In the genomic region with DNA sequence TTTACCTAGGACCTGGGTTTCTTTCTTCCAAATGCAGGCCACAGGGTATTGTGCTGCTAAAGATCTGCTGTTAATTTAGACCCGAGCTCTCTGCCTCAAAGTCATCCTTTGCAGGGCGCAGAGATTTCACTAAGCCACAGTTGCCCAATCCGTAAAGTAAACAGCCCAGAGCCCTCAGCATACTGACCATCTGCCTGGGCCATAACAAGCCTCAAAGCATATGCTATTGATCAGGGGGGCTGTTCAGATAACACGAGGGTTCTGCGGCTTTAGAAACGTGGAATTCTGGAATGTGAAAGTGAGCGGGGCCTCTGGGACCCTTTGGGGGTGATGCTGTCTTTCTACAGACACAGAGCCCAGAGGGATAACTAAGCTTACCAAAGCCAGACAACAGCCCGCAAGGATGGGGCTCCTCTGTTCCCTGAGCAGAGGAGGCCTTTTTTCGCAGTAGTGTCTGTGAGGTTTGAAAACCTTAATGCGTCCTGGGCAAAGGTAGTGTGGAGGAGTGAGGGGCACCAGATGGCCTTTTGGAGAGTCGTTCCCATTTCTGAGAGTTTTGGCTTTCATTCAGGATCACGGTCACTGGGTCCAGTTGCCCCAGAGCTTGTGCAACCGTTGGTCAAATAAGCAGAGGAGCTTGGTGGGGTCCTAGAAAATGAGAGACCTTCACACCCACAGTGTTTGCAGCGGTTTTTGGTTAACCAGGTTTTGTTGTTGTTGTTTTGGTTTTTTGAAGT, we compare ENCODE assay signal across 8 mouse cellular contexts.
DNase-seq lines count a peak whose midpoint lies in the region; ATAC-seq lines count a peak whose summit lies in the region.

No protein-coding gene starts in this region.

- peak overlapping the region; percentile 89 for H3K9ac ChIP-seq in heart, embryonic 11.5 days (ENCODE audit: low read depth, low read length)
- H3K9ac ChIP-seq in hindbrain, embryonic 11.5 days (ENCODE audit: low read depth, low read length) = peak overlapping the region; percentile 49
- peak overlapping the region; percentile 76 for H3K9ac ChIP-seq in midbrain, embryonic 12.5 days (replicated peaks)

- peak overlapping the region; percentile 54 for H3K4me3 ChIP-seq in heart, embryonic 11.5 days (ENCODE audit: low read depth, low read length)
- H3K4me3 ChIP-seq in hindbrain, embryonic 11.5 days (ENCODE audit: low read depth, low read length) = peak overlapping the region; percentile 50
- H3K4me3 ChIP-seq in midbrain, embryonic 12.5 days = peak overlapping the region; percentile 61

- no peak for DNase-seq in heart, postnatal 25 days (ENCODE audit: low spot score)
- peak; percentile 49 for DNase-seq in cerebellum, adult 9-11 months
- no peak for DNase-seq in hindbrain, embryonic 11.5 days (ENCODE audit: low spot score)
- no peak for DNase-seq in right cerebral cortex, postnatal 36 days (ENCODE audit: low spot score in 2 of 2)
- no peak for DNase-seq in adrenal gland, postnatal 25 days

- 11% methylated on average over 14 of the region's 14 CpGs for WGBS in heart, embryonic 11.5 days (ENCODE audit: insufficient replicate concordance)
- 9% methylated on average over 14 of the region's 14 CpGs for WGBS in hindbrain, embryonic 11.5 days
- 11% methylated on average over 14 of the region's 14 CpGs for WGBS in midbrain, embryonic 12.5 days

- H3K9me3 ChIP-seq in heart, embryonic 11.5 days (replicated peaks; ENCODE audit: control insufficient read depth, low read length) = no peaks in the 10 kb centered on the region
- H3K9me3 ChIP-seq in hindbrain, embryonic 11.5 days (ENCODE audit: control insufficient read depth, low read length) = no peaks in the 10 kb centered on the region
- no peaks in the 10 kb centered on the region for H3K9me3 ChIP-seq in midbrain, embryonic 12.5 days

- H3K27ac ChIP-seq in heart, embryonic 11.5 days (ENCODE audit: low read depth, low read length) = peak overlapping the region; percentile 91
- H3K27ac ChIP-seq in hindbrain, embryonic 11.5 days (ENCODE audit: low read depth, low read length) = peak overlapping the region; percentile 4; the same call in 1 of the 2 replicates
- H3K27ac ChIP-seq in midbrain, embryonic 12.5 days (replicated peaks) = peak overlapping the region; percentile 77

- ATAC-seq in heart, embryonic 11.5 days (replicated peaks; ENCODE audit: insufficient number of reproducible peaks, low FRiP score, low TSS enrichment) = no peak
- no peak for ATAC-seq in hindbrain, embryonic 11.5 days (ENCODE audit: low FRiP score)
- peak; percentile 48 for ATAC-seq in midbrain, embryonic 12.5 days (ENCODE audit: low FRiP score, low read depth)
- no peak for ATAC-seq in megakaryocyte progenitor cell, adult 5-6 weeks (replicated peaks; ENCODE audit: poor library complexity)

- H3K27me3 ChIP-seq in heart, embryonic 11.5 days (ENCODE audit: control insufficient read depth, insufficient read depth, low read length) = no peaks in the 10 kb centered on the region
- H3K27me3 ChIP-seq in hindbrain, embryonic 11.5 days (ENCODE audit: control insufficient read depth, insufficient read depth, low read length) = no peaks in the 10 kb centered on the region
- H3K27me3 ChIP-seq in midbrain, embryonic 12.5 days = no peaks in the 10 kb centered on the region

- peaks cover 57% of the 10 kb centered on the region for H3K4me1 ChIP-seq in heart, embryonic 11.5 days (ENCODE audit: control insufficient read depth, insufficient read depth, low read length)
- peaks cover 13% of the 10 kb centered on the region for H3K4me1 ChIP-seq in hindbrain, embryonic 11.5 days (replicated peaks; ENCODE audit: control insufficient read depth, insufficient read depth, low read length)
- peaks cover 36% of the 10 kb centered on the region for H3K4me1 ChIP-seq in midbrain, embryonic 12.5 days

- H3K4me2 ChIP-seq in heart, embryonic 11.5 days = peak overlapping the region; percentile 78
- peak overlapping the region; percentile 59 for H3K4me2 ChIP-seq in hindbrain, embryonic 11.5 days (replicated peaks; ENCODE audit: low read depth, low read length)
- H3K4me2 ChIP-seq in midbrain, embryonic 12.5 days (replicated peaks) = peak overlapping the region; percentile 67

- H3K36me3 ChIP-seq in heart, embryonic 11.5 days (ENCODE audit: control insufficient read depth, insufficient read depth, low read length) = 0 out of 2 replicates have a peak, but pooled peaks cover under 1% of the 10 kb centered on the region
- no peaks in the 10 kb centered on the region for H3K36me3 ChIP-seq in hindbrain, embryonic 11.5 days (ENCODE audit: control insufficient read depth, insufficient read depth, low read length)
- no peaks in the 10 kb centered on the region for H3K36me3 ChIP-seq in midbrain, embryonic 12.5 days

- intact Hi-C loops in heart, postnatal 25 days (cut with DNase I) = no loop called here

Comparison
In these comparisons a context has a peak if more than half of its experiments do, and no peak if none do; other contexts are left out.
1. H3K27ac ChIP-seq: peak in every context shown above with its lines; median percentile 91 in heart, embryonic 11.5 days; 77 in midbrain, embryonic 12.5 days; 4 in hindbrain, embryonic 11.5 days.